Mouse (Mus musculus) thymus, postnatal 0 days (tissue): ENCODE measurements around the gene Epgn. TPM values are rescaled to one million over a fixed set of nuclear protein-coding genes. Genes with fewer than 3 reads are reported as not detected.

ENCODE experiments used
- DNase-seq: peaks from one replicate; pipeline ENCODE4 v3.0.0-alpha.2; 2015; ENCODE audit warnings: low spot score
- polyA plus RNA-seq: library from polyadenylated mRNA; unstranded; fragments of >200 nt; fragmentation: Nextera tagmentation; extraction: Ambion mirVana; gene quantifications from 2 replicates; pipeline ENCODE4 v1.2.1, GENCODE M21; 2015

The Epgn gene
- 0.25 and 0.36 TPM in 2 replicates for polyA plus RNA-seq

DNA sequence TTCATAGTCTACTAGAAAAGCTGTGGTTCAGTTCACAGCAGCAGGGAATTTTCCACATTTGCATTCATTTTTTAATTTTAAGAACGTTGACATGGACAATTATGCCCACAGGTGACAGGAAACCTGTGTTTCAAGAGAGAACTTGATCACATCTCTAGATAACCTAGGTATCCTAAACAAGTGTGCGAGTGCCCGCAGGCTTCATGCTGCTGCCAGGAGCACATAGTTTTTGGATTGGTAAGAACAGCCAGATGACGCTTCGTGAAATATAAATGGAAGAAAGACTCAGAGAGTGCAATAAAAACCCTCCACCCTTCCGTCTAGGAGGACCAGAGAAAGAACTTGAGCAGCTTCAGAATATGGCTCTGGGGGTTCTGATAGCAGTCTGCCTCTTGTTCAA lies at the start of gene Epgn:
Gene Epgn (plus strand): TSS at position 301 of the 400 bp plus-strand sequence.
- no peak for DNase-seq

- DNase-seq, result no peak
Measured at GRCm38 (mm10) chr5:90980297-90980696, 47.0 kb upstream of the Epgn start.

- no peak for DNase-seq
Measured at GRCm38 (mm10) chr5:90987605-90988004, 39.7 kb upstream of the Epgn start.

GRCm38 (mm10) chr5:90988149-90988548 lies 39.1 kb upstream of the Epgn start:
- no peak for DNase-seq

GRCm38 (mm10) chr5:90988592-90988991 lies 38.7 kb upstream of the Epgn start:
- DNase-seq, result no peak

- no peak for DNase-seq
Measured at GRCm38 (mm10) chr5:90999942-91000341, 27.3 kb upstream of the Epgn start.

DNA sequence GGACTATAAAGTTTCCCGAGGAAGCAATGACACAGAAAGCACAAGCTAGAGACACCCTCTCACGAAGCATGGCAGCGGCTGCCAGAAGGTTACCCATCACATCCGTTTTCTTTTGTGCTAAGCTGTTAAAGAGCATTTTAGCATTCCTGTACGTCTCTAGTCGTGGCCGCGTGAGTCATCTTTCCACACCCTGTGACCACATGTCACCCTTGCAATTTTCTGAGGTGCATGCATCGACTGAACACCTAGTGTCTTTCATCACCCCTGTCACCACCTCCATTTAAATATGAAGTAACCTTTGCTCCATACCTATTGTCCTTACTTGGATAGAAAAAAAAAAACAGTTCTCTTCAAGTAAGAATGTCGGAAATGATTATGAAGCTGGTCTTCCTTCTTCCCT lies 12.0 kb upstream of the Epgn start:
- DNase-seq, result no peak

GRCm38 (mm10) chr5:91023114-91023513 lies 4.2 kb upstream of the Epgn start:
- DNase-seq, result no peak

- no peak for DNase-seq
Measured at GRCm38 (mm10) chr5:91027840-91028239, 576 bp downstream of the Epgn start.

GRCm38 (mm10) chr5:91030629-91031028 lies 3.4 kb downstream of the Epgn start:
- DNase-seq, result no peak

GRCm38 (mm10) chr5:91035341-91035740 lies 8.1 kb downstream of the Epgn start:
- no peak for DNase-seq

- DNase-seq, result no peak
Measured at GRCm38 (mm10) chr5:91036628-91037027, 9.4 kb downstream of the Epgn start.

DNA sequence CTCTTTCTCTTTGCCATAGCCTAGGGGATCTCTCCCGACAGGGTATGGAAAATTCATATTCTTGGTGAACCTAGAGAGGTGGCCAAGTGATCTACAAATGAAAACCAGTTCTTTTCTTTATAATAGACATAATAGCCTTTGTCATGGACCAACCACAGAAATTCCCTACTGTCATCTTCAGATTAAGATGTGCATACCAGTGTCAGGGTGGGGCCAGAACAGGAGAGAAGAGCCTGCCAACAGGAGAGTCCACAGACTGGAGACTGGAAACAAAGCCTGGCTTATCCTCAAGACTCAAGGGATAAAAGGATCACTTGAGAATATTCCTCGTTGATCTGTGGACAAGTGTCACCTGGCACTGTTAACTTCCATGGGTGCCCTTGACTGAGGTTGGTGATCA lies 10.5 kb downstream of the Epgn start:
- no peak for DNase-seq

- no peak for DNase-seq
Measured at GRCm38 (mm10) chr5:91038547-91038946, 11.3 kb downstream of the Epgn start.

DNA sequence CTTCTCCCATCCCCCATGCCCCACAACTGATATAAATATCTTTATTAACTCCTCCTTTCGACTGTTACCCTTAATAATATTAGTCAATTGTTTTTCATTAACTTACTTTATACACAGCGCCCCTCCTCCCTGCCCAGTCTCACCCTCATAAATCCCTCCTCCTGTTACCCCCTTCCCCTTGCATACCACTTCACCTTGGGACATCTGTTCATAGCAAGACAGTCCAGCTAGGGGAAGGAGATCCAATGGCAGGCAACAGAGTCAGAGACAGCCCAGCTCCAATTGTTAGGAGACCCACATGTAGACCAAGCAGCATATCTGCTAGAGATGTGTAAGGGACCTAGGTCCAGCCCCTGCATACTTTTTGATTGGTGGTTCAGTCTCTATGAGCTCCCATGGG lies 11.7 kb downstream of the Epgn start:
- no peak for DNase-seq

DNA sequence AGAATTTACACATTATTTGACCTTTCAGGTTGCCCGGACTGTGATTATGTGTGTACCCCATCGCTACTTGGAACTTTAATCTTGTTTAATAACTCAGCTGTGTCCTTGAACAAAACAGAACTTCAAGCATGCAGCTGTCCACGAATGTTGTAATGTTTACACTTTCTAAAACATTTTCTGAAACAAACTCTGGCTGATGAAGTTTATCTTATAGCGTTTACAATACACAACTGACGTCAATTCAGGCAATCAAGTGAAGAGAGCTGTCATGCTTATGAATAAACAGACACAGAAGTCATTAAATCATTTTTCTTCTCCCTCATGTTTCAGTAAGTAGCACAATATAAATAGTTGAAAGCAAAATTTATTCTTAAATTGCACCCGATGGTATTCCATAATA lies 20.7 kb downstream of the Epgn start:
- no peak for DNase-seq

- DNase-seq, result no peak
Measured at GRCm38 (mm10) chr5:91048397-91048796, 21.1 kb downstream of the Epgn start.

DNA sequence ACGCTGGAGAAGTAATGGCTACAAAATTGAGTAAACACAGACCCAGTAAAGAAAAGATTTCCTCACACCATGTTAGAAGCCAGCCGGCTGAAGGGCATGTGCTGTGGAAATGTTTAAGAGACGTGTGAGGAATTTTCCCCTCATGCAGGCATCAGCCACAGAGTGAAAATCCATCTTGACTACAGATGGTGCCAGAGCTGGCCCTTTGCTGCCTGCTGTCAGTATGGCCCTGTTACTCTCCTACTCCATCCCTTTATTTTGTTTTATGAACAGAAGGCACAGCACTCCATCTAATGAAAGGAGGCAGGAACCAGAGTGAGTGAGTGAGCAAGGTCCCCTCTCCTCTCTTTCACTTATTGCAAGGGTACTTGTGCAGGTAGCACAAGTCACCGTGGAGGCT lies 45.1 kb downstream of the Epgn start:
- no peak for DNase-seq

DNA sequence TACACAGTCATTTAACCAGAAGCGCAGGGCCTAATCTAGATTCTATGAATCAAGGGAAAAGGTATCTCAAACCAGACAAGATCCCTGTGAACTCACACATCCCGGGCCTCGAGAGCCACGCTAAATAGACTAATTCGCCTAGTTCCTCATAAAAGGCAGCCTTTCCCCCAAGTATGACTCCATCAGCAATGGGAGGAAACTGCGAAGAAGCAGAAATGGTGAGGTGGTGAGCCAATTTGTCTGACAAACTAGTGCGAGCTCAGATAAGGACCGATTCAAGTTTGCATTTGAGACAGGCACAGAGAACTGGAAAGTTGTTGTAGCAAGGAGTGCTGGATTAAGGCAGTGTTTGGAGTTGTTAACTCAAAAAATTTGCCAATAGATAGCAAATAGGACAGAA lies 46.4 kb downstream of the Epgn start:
- DNase-seq, result no peak

- DNase-seq, result no peak
Measured at GRCm38 (mm10) chr5:91074026-91074425, 46.8 kb downstream of the Epgn start.

DNA sequence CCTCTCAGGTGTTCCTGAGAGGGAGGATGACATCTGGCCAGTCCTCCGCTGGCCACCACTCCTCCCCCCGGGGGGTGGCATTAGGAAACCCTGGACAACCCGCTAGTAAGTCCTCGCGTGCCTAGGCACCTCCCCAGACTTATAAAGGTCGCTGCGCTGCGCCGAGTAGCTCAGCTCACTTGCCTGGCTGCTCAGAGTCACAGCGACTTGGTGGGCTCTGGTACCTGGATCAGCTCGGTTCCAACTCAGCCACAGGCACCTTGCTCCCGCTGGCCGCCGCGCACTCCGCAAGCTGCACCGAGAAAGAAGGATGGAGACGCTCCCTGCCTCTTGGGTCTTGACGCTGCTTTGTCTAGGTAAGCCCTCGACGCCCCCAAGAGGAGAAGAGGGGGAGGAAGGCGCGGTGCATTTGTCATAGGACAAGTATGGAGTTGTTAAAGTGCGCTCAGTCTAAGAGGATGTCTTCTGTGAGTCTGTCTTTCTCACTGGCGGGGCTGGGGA lies 47.2 kb downstream of the Epgn start, which contains the start of gene Ereg:
Gene Ereg (plus strand): TSS at position 173 of the 501 bp plus-strand sequence.
- DNase-seq, result no peak

GRCm38 (mm10) chr5:91075021-91075420 lies 47.8 kb downstream of the Epgn start:
- no peak for DNase-seq

DNA sequence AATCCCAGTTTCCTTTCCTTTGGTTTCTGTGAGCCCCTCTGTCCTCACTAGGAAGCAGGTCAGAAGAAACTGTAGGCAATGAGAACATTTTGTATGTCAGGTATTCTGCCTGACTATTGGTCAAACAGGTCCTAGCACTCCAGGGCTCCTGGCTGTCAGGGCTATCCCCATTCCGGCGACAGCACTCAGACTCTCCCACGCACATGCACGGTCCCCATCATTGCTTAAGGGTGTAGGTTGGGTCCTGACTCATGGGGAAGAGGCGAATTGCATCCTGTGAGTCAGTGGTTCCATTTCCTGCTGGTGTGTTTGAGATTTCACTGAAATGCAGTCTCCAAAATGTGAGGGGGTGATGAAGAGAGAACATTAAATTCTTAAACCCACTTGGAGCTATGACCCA lies 55.8 kb downstream of the Epgn start:
- no peak for DNase-seq
